Mouse (Mus musculus) heart, postnatal 0 days (tissue): ENCODE measurements around the gene Khdrbs1.

Experiments
- CTCF ChIP-seq: IDR thresholded peaks from 2 replicates; pipeline ENCODE4 v1.5.1; 2016; ENCODE audit warnings: antibody characterized with exemption, control low read depth, low read depth
- EP300 ChIP-seq: IDR thresholded peaks from 2 replicates; pipeline ENCODE4 v1.6.1; 2016; ENCODE audit warnings: antibody characterized with exemption, low read depth

GRCm38 (mm10) chr4:129791399-129791798 lies 49.3 kb upstream of the Khdrbs1 start:
- TF ChIP-seq CTCF: no peak
- no peak for TF ChIP-seq EP300
